Mouse (Mus musculus): Measurements from ENCODE around the gene Zc3h7b.
"Not testable (repeated sequence)": the region's sequence is repeated elsewhere in the genome, so short reads cannot be mapped to it uniquely, and the experiment has no call there.

Gene Zc3h7b

GRCm38 (mm10) chr15:81729792-81730635, 14.8 kb upstream of the Zc3h7b start:
- in situ Hi-C loops (cut with MboI; ENCODE audit: low pct_unique_long_range_greater_than_20kb in 1 of 2, low sequenced_read_pairs in 2 of 2, unreplicated experiment in 1 of 2) = no loop called here

GRCm38 (mm10) chr15:81735075-81735474, 9.8 kb upstream of the Zc3h7b start:
- in situ Hi-C loops (cut with MboI; ENCODE audit: low pct_unique_long_range_greater_than_20kb in 1 of 2, low sequenced_read_pairs in 2 of 2, unreplicated experiment in 1 of 2) = no loop called here

GRCm38 (mm10) chr15:81739296-81739695, 5.6 kb upstream of the Zc3h7b start:
- in situ Hi-C loops (cut with MboI; ENCODE audit: low pct_unique_long_range_greater_than_20kb in 1 of 2, low sequenced_read_pairs in 2 of 2, unreplicated experiment in 1 of 2) = no loop called here

- in situ Hi-C loops (cut with MboI; ENCODE audit: low pct_unique_long_range_greater_than_20kb in 1 of 2, low sequenced_read_pairs in 2 of 2, unreplicated experiment in 1 of 2) = no loop called here
These were observed 4.9 kb upstream of the Zc3h7b start for GRCm38 (mm10) chr15:81739924-81740323.

GRCm38 (mm10) chr15:81742368-81742767, 2.5 kb upstream of the Zc3h7b start:
- in situ Hi-C loops (cut with MboI; ENCODE audit: low pct_unique_long_range_greater_than_20kb in 1 of 2, low sequenced_read_pairs in 2 of 2, unreplicated experiment in 1 of 2) = not testable (repeated sequence)

- in situ Hi-C loops (cut with MboI; ENCODE audit: low pct_unique_long_range_greater_than_20kb in 1 of 2, low sequenced_read_pairs in 2 of 2, unreplicated experiment in 1 of 2) = no loop called here
These were observed 801 bp downstream of the Zc3h7b start for GRCm38 (mm10) chr15:81745601-81746114.

- in situ Hi-C loops (cut with MboI; ENCODE audit: low pct_unique_long_range_greater_than_20kb in 1 of 2, low sequenced_read_pairs in 2 of 2, unreplicated experiment in 1 of 2) = no loop called here
These were observed 4.9 kb downstream of the Zc3h7b start for GRCm38 (mm10) chr15:81749742-81750141.

GRCm38 (mm10) chr15:81753669-81754068, 8.8 kb downstream of the Zc3h7b start:
- in situ Hi-C loops (cut with MboI; ENCODE audit: low pct_unique_long_range_greater_than_20kb in 1 of 2, low sequenced_read_pairs in 2 of 2, unreplicated experiment in 1 of 2) = no loop called here

- in situ Hi-C loops (cut with MboI; ENCODE audit: low pct_unique_long_range_greater_than_20kb in 1 of 2, low sequenced_read_pairs in 2 of 2, unreplicated experiment in 1 of 2) = no loop called here
These were observed 13.8 kb downstream of the Zc3h7b start for GRCm38 (mm10) chr15:81758701-81759100.

- in situ Hi-C loops (cut with MboI; ENCODE audit: low pct_unique_long_range_greater_than_20kb in 1 of 2, low sequenced_read_pairs in 2 of 2, unreplicated experiment in 1 of 2) = no loop called here
These were observed 14.7 kb downstream of the Zc3h7b start for GRCm38 (mm10) chr15:81759542-81759941.

- in situ Hi-C loops (cut with MboI; ENCODE audit: low pct_unique_long_range_greater_than_20kb in 1 of 2, low sequenced_read_pairs in 2 of 2, unreplicated experiment in 1 of 2) = no loop called here
These were observed 15.7 kb downstream of the Zc3h7b start for GRCm38 (mm10) chr15:81760361-81761079.

- in situ Hi-C loops (cut with MboI; ENCODE audit: low pct_unique_long_range_greater_than_20kb in 1 of 2, low sequenced_read_pairs in 2 of 2, unreplicated experiment in 1 of 2) = no loop called here
These were observed 16.5 kb downstream of the Zc3h7b start for GRCm38 (mm10) chr15:81761381-81761780.

- in situ Hi-C loops (cut with MboI; ENCODE audit: low pct_unique_long_range_greater_than_20kb in 1 of 2, low sequenced_read_pairs in 2 of 2, unreplicated experiment in 1 of 2) = no loop called here
These were observed 17.1 kb downstream of the Zc3h7b start for GRCm38 (mm10) chr15:81761959-81762358.

- in situ Hi-C loops (cut with MboI; ENCODE audit: low pct_unique_long_range_greater_than_20kb in 1 of 2, low sequenced_read_pairs in 2 of 2, unreplicated experiment in 1 of 2) = no loop called here
These were observed 19.7 kb downstream of the Zc3h7b start for GRCm38 (mm10) chr15:81764573-81764972.

GRCm38 (mm10) chr15:81765651-81766050, 20.8 kb downstream of the Zc3h7b start:
- in situ Hi-C loops (cut with MboI; ENCODE audit: low pct_unique_long_range_greater_than_20kb in 1 of 2, low sequenced_read_pairs in 2 of 2, unreplicated experiment in 1 of 2) = no loop called here

- in situ Hi-C loops (cut with MboI; ENCODE audit: low pct_unique_long_range_greater_than_20kb in 1 of 2, low sequenced_read_pairs in 2 of 2, unreplicated experiment in 1 of 2) = no loop called here
These were observed 21.6 kb downstream of the Zc3h7b start for GRCm38 (mm10) chr15:81766439-81766838.

- in situ Hi-C loops (cut with MboI; ENCODE audit: low pct_unique_long_range_greater_than_20kb in 1 of 2, low sequenced_read_pairs in 2 of 2, unreplicated experiment in 1 of 2) = no loop called here
These were observed 24.2 kb downstream of the Zc3h7b start for GRCm38 (mm10) chr15:81769037-81769436.

- in situ Hi-C loops (cut with MboI; ENCODE audit: low pct_unique_long_range_greater_than_20kb in 1 of 2, low sequenced_read_pairs in 2 of 2, unreplicated experiment in 1 of 2) = no loop called here
These were observed 27.7 kb downstream of the Zc3h7b start for GRCm38 (mm10) chr15:81772431-81773120.

Data from mouse embryonic stem cell (cell line).